Mouse (Mus musculus): ENCODE measurements around the gene Phtf2. TPM values are rescaled to one million over a fixed set of nuclear protein-coding genes. Genes with fewer than 3 reads are reported as not detected.
A peak's percentile ranks its signal among the peaks of the same experiment; 100 is the strongest.

The Phtf2 gene
- polyA plus RNA-seq, 1 experiment from 2014 or later: 25.0 TPM

GRCm38 (mm10) chr5:20904647-20905046 is 22.7 kb upstream of the Phtf2 start:
- Histone ChIP-seq H3K27me3 (no peaks in the 10 kb centered on the region), H3K36me3 (peaks cover 9% of the 10 kb centered on the region), H3K4me2 (replicated peaks) (no peak overlapping the region), H3K4me1 (no peaks in the 10 kb centered on the region), H3K9ac (no peak overlapping the region), H3K27ac (no peak overlapping the region), H3K9me3 (replicated peaks) (no peaks in the 10 kb centered on the region), H3K4me3 (no peak overlapping the region)
- no peak for ATAC-seq (ENCODE audit: low FRiP score)
- WGBS: 92% methylated on average over 2 of the region's 2 CpGs

- Histone ChIP-seq H3K9ac (no peak overlapping the region), H3K27me3 (no peaks in the 10 kb centered on the region), H3K9me3 (replicated peaks) (no peaks in the 10 kb centered on the region), H3K4me2 (replicated peaks) (no peak overlapping the region), H3K36me3 (peaks cover 20% of the 10 kb centered on the region), H3K4me3 (no peak overlapping the region), H3K27ac (no peak overlapping the region), H3K4me1 (no peaks in the 10 kb centered on the region)
- no peak for ATAC-seq (ENCODE audit: low FRiP score)
- 93% methylated on average over 2 of the region's 2 CpGs for WGBS
Measured at GRCm38 (mm10) chr5:20897446-20898167, 15.7 kb upstream of the Phtf2 start.

- H3K27ac ChIP-seq: no peak overlapping the region
Measured at GRCm38 (mm10) chr5:20884036-20884620, 2.2 kb upstream of the Phtf2 start.

GRCm38 (mm10) chr5:20880797-20881775 is 838 bp downstream of the Phtf2 start:
- H3K9me3 ChIP-seq (replicated peaks): no peaks in the 10 kb centered on the region
- peaks cover 15% of the 10 kb centered on the region for H3K4me1 ChIP-seq
- ATAC-seq (ENCODE audit: low FRiP score): peak; percentile 50
- peak overlapping the region; percentile 92 for H3K9ac ChIP-seq
- H3K27me3 ChIP-seq: no peaks in the 10 kb centered on the region
- WGBS: 4% methylated on average over 31 of the region's 64 CpGs
- H3K36me3 ChIP-seq: peaks cover 5% of the 10 kb centered on the region; the same call in 1 of the 2 replicates
- H3K27ac ChIP-seq: peak overlapping the region; percentile 96
- H3K4me3 ChIP-seq: peak overlapping the region; percentile 89
- peak overlapping the region; percentile 49 for H3K4me2 ChIP-seq (replicated peaks)

More at GRCm38 (mm10) chr5:20884036-20884620, 2.2 kb upstream of the Phtf2 start:
- no peak for ATAC-seq (ENCODE audit: low FRiP score)
- Histone ChIP-seq H3K27me3 (no peaks in the 10 kb centered on the region), H3K9me3 (replicated peaks) (no peaks in the 10 kb centered on the region), H3K4me1 (peaks cover 15% of the 10 kb centered on the region), H3K4me2 (replicated peaks) (0 out of 2 replicates have a peak overlapping the region, but pooled peaks have one; percentile 20), H3K9ac (no peak overlapping the region), H3K36me3 (peaks cover 5% of the 10 kb centered on the region; the same call in 1 of the 2 replicates), H3K4me3 (no peak overlapping the region)
- 83% methylated on average over 4 of the region's 4 CpGs for WGBS

- H3K27me3 ChIP-seq: no peaks in the 10 kb centered on the region
- no peak overlapping the region for H3K9ac ChIP-seq
- H3K36me3 ChIP-seq: peaks cover under 1% of the 10 kb centered on the region; the same call in 1 of the 2 replicates
- 86% methylated on average over 2 of the region's 2 CpGs for WGBS
- H3K9me3 ChIP-seq (replicated peaks): no peaks in the 10 kb centered on the region
- ATAC-seq (ENCODE audit: low FRiP score): no peak
- H3K4me1 ChIP-seq: peaks cover 15% of the 10 kb centered on the region
- H3K4me3 ChIP-seq: peak overlapping the region; percentile 89
- H3K4me2 ChIP-seq (replicated peaks): peak overlapping the region; percentile 49
- no peak overlapping the region for H3K27ac ChIP-seq
Measured at GRCm38 (mm10) chr5:20880386-20880785, 1.5 kb downstream of the Phtf2 start.

DNA sequence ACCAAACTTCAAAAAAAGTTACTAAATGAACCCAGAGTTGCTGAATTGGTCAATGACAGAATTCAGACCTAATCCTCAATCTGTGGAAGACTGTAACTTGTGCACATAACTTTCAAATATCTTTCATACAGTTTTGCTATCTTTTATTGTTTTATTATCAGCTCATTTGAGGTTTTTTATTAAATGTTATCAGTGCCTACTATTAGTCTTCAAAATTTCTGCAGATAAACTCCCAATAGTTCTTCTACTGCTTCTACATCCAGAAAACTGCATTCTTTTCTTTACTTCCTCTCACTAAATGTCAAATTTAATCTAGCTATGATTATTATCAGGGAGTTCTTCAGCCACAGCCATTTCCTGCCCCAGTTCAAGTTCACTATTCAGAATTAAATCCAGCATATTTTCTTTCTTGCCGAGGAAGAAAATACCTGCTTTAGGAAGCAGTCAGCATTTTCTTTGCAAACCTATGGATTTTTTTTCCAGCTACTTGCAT is 4.9 kb downstream of the Phtf2 start:
- Histone ChIP-seq H3K27me3 (no peaks in the 10 kb centered on the region), H3K4me1 (peaks cover 4% of the 10 kb centered on the region), H3K4me3 (no peak overlapping the region), H3K9me3 (replicated peaks) (no peaks in the 10 kb centered on the region), H3K27ac (no peak overlapping the region), H3K9ac (no peak overlapping the region), H3K4me2 (replicated peaks) (no peak overlapping the region), H3K36me3 (no peaks in the 10 kb centered on the region)
- 65% methylated on average over 1 of the region's 1 CpGs for WGBS
- ATAC-seq (ENCODE audit: low FRiP score): no peak

- Histone ChIP-seq H3K36me3 (no peaks in the 10 kb centered on the region), H3K27ac (no peak overlapping the region), H3K4me1 (no peaks in the 10 kb centered on the region), H3K27me3 (no peaks in the 10 kb centered on the region), H3K9ac (no peak overlapping the region), H3K4me2 (replicated peaks) (no peak overlapping the region), H3K9me3 (replicated peaks) (0 out of 2 replicates have a peak, but pooled peaks cover 6% of the 10 kb centered on the region), H3K4me3 (no peak overlapping the region)
- ATAC-seq (ENCODE audit: low FRiP score): no peak
- 78% methylated on average over 1 of the region's 1 CpGs for WGBS
Measured at GRCm38 (mm10) chr5:20873146-20873545, 8.8 kb downstream of the Phtf2 start.

DNA sequence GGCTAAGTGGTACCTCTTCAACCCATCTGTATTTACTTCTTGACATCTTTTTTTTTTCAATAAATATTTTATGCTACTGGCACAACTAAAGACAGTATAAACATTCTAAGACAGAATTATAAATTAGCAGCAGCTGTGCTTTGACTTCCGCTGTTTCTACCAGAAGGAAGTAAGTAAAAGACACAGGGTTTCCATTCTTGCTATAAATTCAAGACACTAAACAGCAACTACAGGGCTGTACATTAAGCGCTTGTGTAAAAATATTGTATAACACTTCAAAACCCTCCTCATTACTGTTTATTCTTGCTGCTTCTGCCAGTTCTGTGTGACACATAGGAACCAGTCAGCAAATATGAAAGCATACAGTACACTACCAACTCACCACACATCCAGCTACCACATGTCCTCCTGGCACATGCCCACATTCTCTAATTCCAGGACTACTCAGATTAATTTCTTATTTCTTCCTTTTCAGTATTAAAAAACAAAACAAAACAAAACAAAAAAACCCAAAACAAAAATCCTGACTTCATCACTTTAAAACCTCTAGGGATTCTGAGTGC is 16.6 kb downstream of the Phtf2 start:
- no peak for ATAC-seq (ENCODE audit: low FRiP score)
- Histone ChIP-seq H3K4me1 (no peaks in the 10 kb centered on the region), H3K4me2 (replicated peaks) (no peak overlapping the region), H3K27me3 (no peaks in the 10 kb centered on the region), H3K9ac (no peak overlapping the region), H3K36me3 (no peaks in the 10 kb centered on the region), H3K27ac (no peak overlapping the region), H3K9me3 (replicated peaks) (no peaks in the 10 kb centered on the region), H3K4me3 (no peak overlapping the region)
- WGBS: 92% methylated on average over 2 of the region's 2 CpGs

DNA sequence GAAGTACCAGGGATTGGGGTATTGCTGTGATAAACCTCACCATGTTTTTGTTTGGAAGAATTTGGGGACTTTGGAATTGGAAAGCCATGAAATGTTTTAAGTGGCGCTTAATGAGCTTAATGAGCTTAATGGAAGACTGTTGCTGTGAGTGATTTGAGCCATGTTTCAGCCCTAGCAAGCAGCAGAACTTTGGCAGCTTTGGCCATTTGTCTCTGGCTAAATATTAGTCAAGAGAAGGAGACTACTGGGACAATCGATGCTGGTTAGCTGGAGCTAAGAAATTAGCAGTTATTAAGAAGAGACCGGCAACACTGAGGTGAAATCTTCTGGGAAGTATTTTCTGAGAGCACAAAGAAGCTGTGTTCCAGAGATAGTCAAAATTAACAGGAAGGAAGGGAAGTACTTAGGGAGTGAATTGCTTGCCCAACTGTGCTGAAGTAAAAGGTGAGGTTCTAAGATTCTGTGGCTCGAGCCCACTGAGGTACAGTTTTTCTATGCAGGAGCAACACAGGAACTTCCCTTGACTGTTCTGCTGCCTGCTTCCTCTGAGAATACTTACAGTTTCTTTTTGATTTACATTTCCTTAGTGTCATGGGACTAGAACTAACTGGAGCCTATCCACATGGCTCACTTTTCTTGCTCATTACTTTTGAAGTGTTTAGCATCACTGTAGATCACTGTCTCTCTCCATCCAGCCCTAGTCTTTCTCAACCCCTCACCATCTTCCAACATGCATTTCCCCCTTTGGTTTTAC is 17.5 kb downstream of the Phtf2 start:
- WGBS: 84% methylated on average over 4 of the region's 4 CpGs
- Histone ChIP-seq H3K9ac (no peak overlapping the region), H3K4me3 (no peak overlapping the region), H3K27ac (no peak overlapping the region), H3K9me3 (replicated peaks) (no peaks in the 10 kb centered on the region), H3K36me3 (no peaks in the 10 kb centered on the region), H3K4me1 (no peaks in the 10 kb centered on the region), H3K27me3 (no peaks in the 10 kb centered on the region), H3K4me2 (replicated peaks) (no peak overlapping the region)
- ATAC-seq (ENCODE audit: low FRiP score): no peak

- Histone ChIP-seq H3K27ac (no peak overlapping the region), H3K9ac (no peak overlapping the region), H3K4me3 (no peak overlapping the region), H3K4me2 (replicated peaks) (no peak overlapping the region), H3K9me3 (replicated peaks) (no peaks in the 10 kb centered on the region), H3K36me3 (no peaks in the 10 kb centered on the region), H3K4me1 (no peaks in the 10 kb centered on the region), H3K27me3 (no peaks in the 10 kb centered on the region)
- 95% methylated on average over 2 of the region's 2 CpGs for WGBS
- ATAC-seq (ENCODE audit: low FRiP score): no peak
Measured at GRCm38 (mm10) chr5:20861901-20862300, 20.0 kb downstream of the Phtf2 start.

DNA sequence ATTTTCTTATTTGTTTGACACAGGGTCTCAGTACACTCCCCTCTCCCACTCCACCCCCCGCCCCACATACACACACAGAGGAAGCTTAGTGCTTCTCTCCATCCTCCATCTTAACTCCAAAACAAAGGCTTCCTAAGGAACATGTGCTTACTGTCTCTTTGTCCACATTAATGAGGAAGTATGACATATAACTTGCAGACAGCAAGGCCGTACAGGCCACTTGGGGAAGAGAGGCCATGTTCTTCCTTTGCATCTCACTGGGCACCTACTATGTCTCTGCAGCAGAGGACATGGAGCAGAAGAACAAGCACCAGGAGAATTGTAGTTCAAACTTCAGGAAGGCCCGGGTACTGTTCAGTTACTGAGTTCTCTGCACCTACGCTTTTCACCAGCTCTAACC is 21.4 kb downstream of the Phtf2 start:
- H3K27ac ChIP-seq: no peak overlapping the region
- ATAC-seq (ENCODE audit: low FRiP score): no peak
- no peaks in the 10 kb centered on the region for H3K27me3 ChIP-seq
- no peaks in the 10 kb centered on the region for H3K9me3 ChIP-seq (replicated peaks)
- H3K36me3 ChIP-seq: no peaks in the 10 kb centered on the region
- H3K4me1 ChIP-seq: no peaks in the 10 kb centered on the region
- H3K9ac ChIP-seq: no peak overlapping the region
- 93% methylated on average over 4 of the region's 4 CpGs for WGBS
- H3K4me2 ChIP-seq (replicated peaks): no peak overlapping the region
- no peak overlapping the region for H3K4me3 ChIP-seq
